Mouse (Mus musculus) liver, adult 2 months (tissue): ENCODE data around the gene Dgki. TPM values are rescaled to one million over a fixed set of nuclear protein-coding genes. Genes with fewer than 3 reads are reported as not detected.

Experiments used
- DNase-seq: peaks from one replicate; pipeline ENCODE4 v3.0.0-alpha.2; 2011; ENCODE audit warnings: low read depth, low spot score; ENCODE audit errors: extremely low read depth
- H3K27ac ChIP-seq: fragments of 200-500 bp; replicated peaks from 2 replicates; pipeline ENCODE4 v1.5.1; 2012; ENCODE audit warnings: low read depth, mild to moderate bottlenecking, control low read depth, inconsistent platforms, low read length; ENCODE audit not compliant: insufficient read depth
- H3K27me3 ChIP-seq: fragments of 200-500 bp; 2 replicates; pipeline ENCODE4 v1.6.1; 2012; ENCODE audit warnings: mild to moderate bottlenecking, moderate library complexity, low read length, inconsistent platforms; ENCODE audit not compliant: control insufficient read depth, insufficient read depth
- H3K36me3 ChIP-seq: fragments of 200-500 bp; 2 replicates; pipeline ENCODE4 v1.6.1; 2012; ENCODE audit warnings: low read length, inconsistent platforms; ENCODE audit not compliant: control insufficient read depth, insufficient read depth
- H3K4me1 ChIP-seq: fragments of 200-500 bp; 2 replicates; pipeline ENCODE4 v1.6.1; 2011; ENCODE audit warnings: low read length; ENCODE audit not compliant: control insufficient read depth, insufficient read depth
- H3K4me3 ChIP-seq: fragments of 200-500 bp; 2 replicates; pipeline ENCODE4 v1.5.1; 2011; ENCODE audit warnings: low read depth, mild to moderate bottlenecking, control low read depth, low read length, moderate library complexity; ENCODE audit not compliant: insufficient read depth
- H3K79me2 ChIP-seq: fragments of 200-500 bp; 2 replicates; pipeline ENCODE4 v1.6.1; 2012; ENCODE audit warnings: inconsistent platforms, mild to moderate bottlenecking, low read length, moderate library complexity; ENCODE audit not compliant: control insufficient read depth, insufficient read depth
- H3K9ac ChIP-seq: fragments of 200-500 bp; 2 replicates; pipeline ENCODE4 v1.6.1; 2012; ENCODE audit warnings: low read depth, mild to moderate bottlenecking, control low read depth, inconsistent platforms, low read length
- CTCF ChIP-seq: fragments of 200-500 bp; IDR thresholded peaks from 2 replicates; pipeline ENCODE4 v1.5.1; 2011; ENCODE audit warnings: low read depth, low read length, control low read depth
- POLR2A ChIP-seq: fragments of 200-500 bp; IDR thresholded peaks from 2 replicates; pipeline ENCODE4 v1.6.1; 2011; ENCODE audit warnings: low read length, control low read depth; ENCODE audit not compliant: insufficient read depth; ENCODE audit errors: extremely low read depth
- WGBS: fragments of 180-500 bp; shearing (Covaris S2); methylation state at CpG from one replicate; pipeline ENCODE4 v1.1.7; 2018; 5-methylcytosine and 5-hydroxymethylcytosine counted together
- polyA plus RNA-seq: library from polyadenylated mRNA; depleted of rRNA; stranded (reverse); fragments of >200 nt; gene quantifications from 2 replicates; pipeline ENCODE4 v1.2.3, GENCODE M21; 2012
- total RNA-seq: library from RNA; depleted of rRNA; stranded (reverse); fragments of >200 nt; gene quantifications from 2 replicates; pipeline ENCODE4 v1.2.3, GENCODE M21; 2014

The Dgki gene
- total and polyA plus RNA-seq, 2 experiments: 0.09 TPM; not detected in 1

- Histone ChIP-seq H3K4me3 (no peak overlapping the region), H3K27me3 (no peaks in the 10 kb centered on the region), H3K9ac (no peak overlapping the region), H3K27ac (no peak overlapping the region), H3K36me3 (no peaks in the 10 kb centered on the region), H3K4me1 (no peaks in the 10 kb centered on the region; the same call in 1 of the 2 replicates), H3K79me2 (no peaks in the 10 kb centered on the region)
- TF ChIP-seq CTCF: no peak
- TF ChIP-seq POLR2A: no peak
- WGBS: 79% methylated on average over 2 of the region's 2 CpGs
- no peak for DNase-seq
Measured at GRCm38 (mm10) chr6:36981646-36982045, 318.3 kb downstream of the Dgki start.

- no peak overlapping the region for H3K4me3 ChIP-seq
- no peaks in the 10 kb centered on the region; the same call in 1 of the 2 replicates for H3K4me1 ChIP-seq
- H3K27me3 ChIP-seq: no peaks in the 10 kb centered on the region
- TF ChIP-seq CTCF (no peak), POLR2A (no peak)
- 71% methylated on average over 5 of the region's 5 CpGs for WGBS
- H3K79me2 ChIP-seq: no peaks in the 10 kb centered on the region
- H3K36me3 ChIP-seq: no peaks in the 10 kb centered on the region
- DNase-seq: no peak
- no peak overlapping the region for H3K27ac ChIP-seq
- H3K9ac ChIP-seq: no peak overlapping the region
Measured at GRCm38 (mm10) chr6:36980475-36980874, 319.5 kb downstream of the Dgki start.

- Histone ChIP-seq H3K4me1 (no peaks in the 10 kb centered on the region; the same call in 1 of the 2 replicates), H3K27me3 (no peaks in the 10 kb centered on the region)
Measured at GRCm38 (mm10) chr6:36978176-36978575, 321.8 kb downstream of the Dgki start.

GRCm38 (mm10) chr6:36973096-36973495 lies 326.9 kb downstream of the Dgki start:
- Histone ChIP-seq H3K79me2 (no peaks in the 10 kb centered on the region), H3K36me3 (no peaks in the 10 kb centered on the region), H3K27ac (no peak overlapping the region), H3K9ac (no peak overlapping the region), H3K4me1 (no peaks in the 10 kb centered on the region), H3K4me3 (no peak overlapping the region), H3K27me3 (no peaks in the 10 kb centered on the region)
- no peak for DNase-seq
- TF ChIP-seq POLR2A (no peak), CTCF (no peak)
- 74% methylated on average over 9 of the region's 9 CpGs for WGBS

More at GRCm38 (mm10) chr6:36978176-36978575, 321.8 kb downstream of the Dgki start:
- no peak overlapping the region for H3K27ac ChIP-seq
- H3K4me3 ChIP-seq: no peak overlapping the region
- no peak for DNase-seq
- no peak for TF ChIP-seq POLR2A
- no peak for TF ChIP-seq CTCF
- no peaks in the 10 kb centered on the region for H3K36me3 ChIP-seq
- WGBS: 85% methylated on average over 1 of the region's 1 CpGs
- no peaks in the 10 kb centered on the region for H3K79me2 ChIP-seq
- H3K9ac ChIP-seq: no peak overlapping the region

- DNase-seq: no peak
Measured at GRCm38 (mm10) chr6:36972494-36972893, 327.5 kb downstream of the Dgki start.

GRCm38 (mm10) chr6:36969249-36969885 lies 330.6 kb downstream of the Dgki start:
- DNase-seq: no peak
- Histone ChIP-seq H3K36me3 (no peaks in the 10 kb centered on the region), H3K9ac (no peak overlapping the region), H3K79me2 (no peaks in the 10 kb centered on the region), H3K27me3 (no peaks in the 10 kb centered on the region), H3K4me3 (no peak overlapping the region), H3K27ac (no peak overlapping the region), H3K4me1 (no peaks in the 10 kb centered on the region)
- TF ChIP-seq CTCF (no peak), POLR2A (no peak)
- whole genome bisulfite sequencing: 91% methylated on average over 5 of the region's 5 CpGs

More at GRCm38 (mm10) chr6:36972494-36972893, 327.5 kb downstream of the Dgki start:
- no peak for TF ChIP-seq CTCF
- no peak for TF ChIP-seq POLR2A
- Histone ChIP-seq H3K27me3 (no peaks in the 10 kb centered on the region), H3K9ac (no peak overlapping the region), H3K79me2 (no peaks in the 10 kb centered on the region), H3K36me3 (no peaks in the 10 kb centered on the region), H3K27ac (no peak overlapping the region), H3K4me3 (no peak overlapping the region), H3K4me1 (no peaks in the 10 kb centered on the region)
- 52% methylated on average over 1 of the region's 1 CpGs for WGBS
